18 mouse cellular contexts compared by ENCODE assay signal in the genomic region with DNA sequence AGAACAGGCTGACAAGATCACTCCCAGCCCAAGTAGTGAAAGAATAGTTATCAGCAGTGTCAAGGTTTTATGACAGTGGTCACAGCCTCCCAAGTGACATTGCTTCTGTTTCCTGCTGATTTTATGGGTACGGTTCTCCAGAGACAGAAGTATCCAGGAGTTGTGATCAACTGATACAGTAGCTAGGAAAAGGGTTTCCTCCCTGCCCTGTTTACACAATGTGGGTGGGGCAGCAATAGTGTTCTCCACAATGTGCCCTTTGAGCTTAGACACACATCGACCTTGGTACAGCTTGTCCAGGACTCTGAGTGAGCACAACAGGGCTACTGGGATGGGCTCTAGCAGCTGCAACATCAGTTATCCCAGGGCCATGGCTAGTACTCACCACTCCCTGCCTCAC. TPM values are rescaled to one million over a fixed set of nuclear protein-coding genes. Genes with fewer than 3 reads are reported as not detected.
A peak's percentile ranks its signal among the peaks of the same experiment; 100 is the strongest.
DNase-seq lines count a peak whose midpoint lies in the region; ATAC-seq and TF ChIP-seq lines count a peak whose summit lies in the region.
"Had no signal": no experiment of that assay in that cellular context is flagged by ENCODE, and none has a peak within 500 bp of the region (broad histone marks: within the 10 kb centered on the region; RNA-seq: fewer than 3 reads in every experiment).

No protein-coding gene starts in this region.

- no peaks in the 10 kb centered on the region for H3K27me3 ChIP-seq in liver, embryonic 15.5 days
- no peaks in the 10 kb centered on the region for H3K27me3 ChIP-seq in small intestine, adult 2 months (ENCODE audit: control insufficient read depth, insufficient read depth, low read length)

- H3K4me3 ChIP-seq in liver, embryonic 15.5 days (replicated peaks): no peak overlapping the region
- H3K4me3 ChIP-seq in small intestine, adult 2 months (ENCODE audit: low read depth, low read length): no peak overlapping the region

- 3% methylated on average over 2 of the region's 2 CpGs for WGBS in liver, embryonic 15.5 days (ENCODE audit: insufficient replicate concordance)
- WGBS in small intestine, adult 2 months: 6% methylated on average over 2 of the region's 2 CpGs

- ATAC-seq in hematopoietic stem cell, adult 5-6 weeks (replicated peaks in 1 of 2; ENCODE audit: insufficient read depth in 1 of 2, low FRiP score in 2 of 2, low TSS enrichment in 1 of 2, low read depth in 1 of 2, poor library complexity in 2 of 2, severe bottlenecking in 2 of 2): peak; percentile 33 to 38; a peak in 1 of 4 replicates
- ATAC-seq in liver, embryonic 15.5 days (ENCODE audit: insufficient read depth): peak; percentile 64
- ATAC-seq: hindbrain, postnatal 0 days had no signal

- H3K4me1 ChIP-seq in liver, embryonic 15.5 days (replicated peaks): peaks cover 11% of the 10 kb centered on the region
- peaks cover 15% of the 10 kb centered on the region; the same call in 1 of the 2 replicates for H3K4me1 ChIP-seq in small intestine, adult 2 months (ENCODE audit: control insufficient read depth, insufficient read depth, insufficient read length, low read length)

- no peak for TF ChIP-seq POLR2A in small intestine, adult 2 months (IDR thresholded peaks at IDR 0.05; ENCODE audit: low read depth, low read length)

- no peaks in the 10 kb centered on the region for H3K9me3 ChIP-seq in liver, embryonic 15.5 days (replicated peaks)

- H3K36me3 ChIP-seq in liver, embryonic 15.5 days (replicated peaks): no peaks in the 10 kb centered on the region
- H3K36me3 ChIP-seq in small intestine, adult 2 months (ENCODE audit: control insufficient read depth, insufficient read depth, low read length): no peaks in the 10 kb centered on the region

- intact Hi-C loops in heart, postnatal 10 days (cut with DNase I): no loop called here

- no peak overlapping the region for H3K27ac ChIP-seq in liver, embryonic 15.5 days (replicated peaks)
- peak overlapping the region; percentile 46; the same call in 1 of the 2 replicates for H3K27ac ChIP-seq in small intestine, adult 2 months (ENCODE audit: insufficient read depth, low read depth, low read length)
- H3K27ac ChIP-seq: hindbrain, postnatal 0 days; macrophage had no signal

- DNase-seq in heart, adult 8-10 months (ENCODE audit: low spot score): peak; percentile 3
- no peak for DNase-seq in heart, postnatal 10 days
- DNase-seq in thymus, postnatal 0 days (ENCODE audit: low spot score): no peak
- DNase-seq in urinary bladder, adult 2 months (ENCODE audit: low spot score): no peak
- DNase-seq in spleen, postnatal 4 days (ENCODE audit: low spot score in 2 of 2): no peak
- DNase-seq: adrenal gland, postnatal 10 days; B cell, adult 2 months; cerebellum, adult 11 months; kidney, postnatal 14 days; thymus, postnatal 14 days had no signal

- no peak overlapping the region for H3K9ac ChIP-seq in liver, embryonic 15.5 days

- TF ChIP-seq CTCF in small intestine, adult 2 months (IDR thresholded peaks at IDR 0.05; ENCODE audit: extremely low read depth, insufficient read length, insufficient replicate concordance, low read depth, low read length): no peak

- H3K4me2 ChIP-seq in liver, embryonic 15.5 days: no peak overlapping the region

RNA-seq across cellular contexts. Expression of a gene that starts 9.8 kb away (rescaled TPM):
- not detected for total RNA-seq in heart, adult 8-10 months (2022)
- total RNA-seq in heart, postnatal 10 days (2021): not detected
- not detected in 2 replicates for total RNA-seq in hematopoietic stem cell, adult 5-6 weeks (2017)
- polyA plus RNA-seq in liver, embryonic 15.5 days (2015; fragmentation: Nextera tagmentation; extraction: Ambion mirVana): not detected in 2 replicates
- not detected in 2 replicates for polyA plus RNA-seq in small intestine, adult 2 months (2012; rRNA removed)
- polyA plus RNA-seq in thymus, postnatal 0 days (2015; fragmentation: Nextera tagmentation; extraction: Ambion mirVana): not detected in 2 replicates
- polyA plus RNA-seq in urinary bladder, adult 2 months (2012; rRNA removed): not detected in 2 replicates
- total RNA-seq: adrenal gland, postnatal 10 days; hindbrain, postnatal 0 days; left cerebral cortex, postnatal 10 days had no signal
- polyA plus RNA-seq: frontal cortex, adult 2 months; heart, embryonic 14.5 days; hindbrain, postnatal 0 days; macrophage had no signal

RNA-seq across cellular contexts. Expression of a gene that starts 14.6 kb away (rescaled TPM):
- not detected for total RNA-seq in heart, adult 8-10 months (2022)
- not detected for total RNA-seq in heart, postnatal 10 days (2021)
- not detected in 2 replicates for total RNA-seq in hematopoietic stem cell, adult 5-6 weeks (2017)
- not detected in 2 replicates for polyA plus RNA-seq in liver, embryonic 15.5 days (2015; fragmentation: Nextera tagmentation; extraction: Ambion mirVana)
- polyA plus RNA-seq in small intestine, adult 2 months (2012; rRNA removed): not detected in 2 replicates
- not detected in 2 replicates for polyA plus RNA-seq in thymus, postnatal 0 days (2015; fragmentation: Nextera tagmentation; extraction: Ambion mirVana)
- polyA plus RNA-seq in urinary bladder, adult 2 months (2012; rRNA removed): not detected in 2 replicates
- total RNA-seq: adrenal gland, postnatal 10 days; hindbrain, postnatal 0 days; left cerebral cortex, postnatal 10 days had no signal
- polyA plus RNA-seq: frontal cortex, adult 2 months; heart, embryonic 14.5 days; hindbrain, postnatal 0 days; macrophage had no signal
